Mouse (Mus musculus) ES-E14 (cell line): ENCODE measurements at regions not wholly inside any gene's neighbourhood (a gene's known extent, or its start where the extent isn't known, plus 50 kb on each side); places are given as distances from the start of the nearest gene placed in this dataset.

ENCODE experiments used
- DNase-seq: peaks from one replicate; pipeline ENCODE4 v3.0.0-alpha.2; 2013; ENCODE audit warnings: low read depth, low spot score
- H3K27ac ChIP-seq: 2 replicates; pipeline ENCODE4 v1.5.1; 2012; ENCODE audit warnings: low read depth, mild to moderate bottlenecking, low read length, moderate library complexity, mixed read lengths; ENCODE audit not compliant: poor library complexity, insufficient read depth, severe bottlenecking
- H3K36me3 ChIP-seq: 2 replicates; pipeline ENCODE4 v1.6.1; 2012; ENCODE audit warnings: mild to moderate bottlenecking, low read length, moderate library complexity, mixed read lengths; ENCODE audit not compliant: control insufficient read depth, poor library complexity, insufficient read depth, severe bottlenecking
- H3K4me1 ChIP-seq, 2 experiments: fragments of 150-350 bp in 1 of 2; sonication (generic) in 1 of 2; 2 replicates each; pipeline ENCODE4 v1.6.1; 2012; ENCODE audit warnings: low read length in 2 of 2, mild to moderate bottlenecking in 1 of 2, mixed read lengths in 1 of 2; ENCODE audit not compliant: control insufficient read depth in 2 of 2, insufficient read depth in 2 of 2, poor library complexity in 1 of 2
- H3K4me3 ChIP-seq, 2 experiments: fragments of 150-350 bp in 1 of 2; sonication (generic) in 1 of 2; 2 replicates each; pipeline ENCODE4 v1.5.1; 2012; ENCODE audit warnings: low read length in 2 of 2, low read depth in 1 of 2, mild to moderate bottlenecking in 1 of 2, mixed read lengths in 1 of 2; ENCODE audit not compliant: insufficient read depth in 1 of 2, poor library complexity in 1 of 2, severe bottlenecking in 1 of 2
- H3K9ac ChIP-seq: 2 replicates; pipeline ENCODE4 v1.6.1; 2012; ENCODE audit warnings: low read depth, mild to moderate bottlenecking, low read length, mixed read lengths; ENCODE audit not compliant: poor library complexity, insufficient read depth, severe bottlenecking
- H3K9me3 ChIP-seq: fragments of 150-350 bp; sonication (generic); 2 replicates; pipeline ENCODE4 v1.6.1; 2012; ENCODE audit warnings: low read depth, mild to moderate bottlenecking, low read length; ENCODE audit not compliant: control insufficient read depth, insufficient read depth
- CHD2 ChIP-seq: IDR thresholded peaks from 2 replicates; pipeline ENCODE4 v1.6.1; 2014; ENCODE audit warnings: mild to moderate bottlenecking, low read depth, low read length, inconsistent platforms
- HCFC1 ChIP-seq: IDR thresholded peaks from 2 replicates; pipeline ENCODE4 v1.6.1; 2012; ENCODE audit warnings: low read length, inconsistent platforms, borderline replicate concordance; ENCODE audit not compliant: insufficient read depth
- MAFK ChIP-seq: IDR thresholded peaks from 2 replicates; pipeline ENCODE4 v1.6.1; 2014; ENCODE audit warnings: mild to moderate bottlenecking, low read depth, low read length, inconsistent platforms; ENCODE audit not compliant: insufficient read depth
- ZC3H11A ChIP-seq: IDR thresholded peaks from 2 replicates; pipeline ENCODE4 v1.6.1; 2012; ENCODE audit warnings: low read depth, mild to moderate bottlenecking, inconsistent platforms, low read length, borderline replicate concordance
- ZNF384 ChIP-seq: IDR thresholded peaks from 2 replicates; pipeline ENCODE4 v1.6.1; 2012; ENCODE audit warnings: low read depth, low read length, inconsistent platforms
- in situ Hi-C, 2 experiments: fragments of 600-800 bp; cut with MboI; formaldehyde crosslinking; loops; one replicate each; pipeline ENCODE4 v1.15.1; 2025; ENCODE audit warnings: low sequenced_read_pairs in 2 of 2, inconsistent platforms in 1 of 2; ENCODE audit not compliant: unreplicated experiment in 2 of 2

DNA sequence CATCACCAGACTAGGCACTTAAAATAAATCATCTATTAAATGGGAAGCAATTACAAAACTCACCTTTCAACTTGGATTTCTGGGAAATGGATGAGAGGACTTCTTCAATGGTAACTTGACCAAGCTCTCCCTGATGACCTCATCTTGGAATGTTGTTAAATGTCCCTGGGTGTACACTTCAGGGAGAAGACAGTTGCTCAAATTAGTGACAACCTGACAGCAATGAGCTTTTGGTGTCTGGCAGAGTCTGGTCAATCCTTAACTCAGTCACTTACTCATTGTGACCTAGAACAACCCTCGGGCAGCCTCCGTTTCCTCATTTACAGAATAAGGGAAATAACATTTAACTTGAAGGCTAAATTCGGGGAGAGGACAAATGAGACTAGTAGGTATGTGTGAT, 244.5 kb downstream of the Pik3r1 start:
- DNase-seq, result no peak
- Histone ChIP-seq H3K36me3 (no peaks in the 10 kb centered on the region), H3K9me3 (no peaks in the 10 kb centered on the region), H3K4me1 (no peaks in the 10 kb centered on the region), H3K4me3 (no peak overlapping the region), H3K27ac (no peak overlapping the region), H3K9ac (no peak overlapping the region)
- TF ChIP-seq HCFC1 (no peak), ZNF384 (no peak), CHD2 (no peak), ZC3H11A (no peak), MAFK (no peak)
- in situ Hi-C loops, result no loop called here

- Histone ChIP-seq H3K9me3 (no peaks in the 10 kb centered on the region), H3K4me1 (no peaks in the 10 kb centered on the region), H3K27ac (no peak overlapping the region), H3K9ac (no peak overlapping the region), H3K36me3 (no peaks in the 10 kb centered on the region), H3K4me3 (no peak overlapping the region)
- in situ Hi-C loops, result no loop called here
- DNase-seq, result no peak
- TF ChIP-seq ZC3H11A, result no peak
Measured at GRCm38 (mm10) chr13:101522597-101522996, 245.4 kb downstream of the Pik3r1 start.

DNA sequence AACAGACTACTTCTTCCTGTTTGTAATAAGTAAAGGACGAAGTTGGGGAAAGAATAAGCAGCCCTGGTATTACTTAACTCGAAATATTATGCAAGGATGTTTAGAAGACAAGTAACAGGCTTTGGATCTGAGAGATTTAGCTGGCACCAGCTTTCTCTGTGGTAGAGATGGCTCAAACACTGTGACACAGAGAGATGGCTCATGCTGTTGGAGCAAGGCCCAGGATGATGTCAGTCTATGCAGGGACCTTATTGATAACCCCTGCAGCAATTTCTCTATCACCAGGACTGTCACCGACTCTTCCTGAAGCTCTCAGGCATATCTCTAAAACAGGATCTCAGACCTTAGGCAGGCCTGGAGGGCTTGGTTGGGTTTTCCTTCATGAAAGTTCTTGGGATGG, 254.7 kb downstream of the Pik3r1 start:
- Histone ChIP-seq H3K9ac (no peak overlapping the region), H3K4me3 (no peak overlapping the region), H3K36me3 (no peaks in the 10 kb centered on the region), H3K27ac (no peak overlapping the region), H3K9me3 (no peaks in the 10 kb centered on the region), H3K4me1 (no peaks in the 10 kb centered on the region)
- in situ Hi-C loops, result no loop called here
- no peak for DNase-seq
- TF ChIP-seq HCFC1 (no peak), MAFK (no peak), ZNF384 (no peak)

GRCm38 (mm10) chr13:101509946-101510345, 258.1 kb downstream of the Pik3r1 start:
- Histone ChIP-seq H3K4me1 (no peaks in the 10 kb centered on the region), H3K27ac (no peak overlapping the region), H3K9ac (no peak overlapping the region), H3K4me3 (no peak overlapping the region), H3K36me3 (no peaks in the 10 kb centered on the region), H3K9me3 (no peaks in the 10 kb centered on the region)
- in situ Hi-C loops, result no loop called here
- no peak for TF ChIP-seq HCFC1
- TF ChIP-seq MAFK, result no peak
- 0 out of 2 replicates have a peak, but pooled peaks have one; percentile 6 for TF ChIP-seq ZC3H11A
- TF ChIP-seq CHD2, result no peak
- peak; percentile 9 for DNase-seq

DNA sequence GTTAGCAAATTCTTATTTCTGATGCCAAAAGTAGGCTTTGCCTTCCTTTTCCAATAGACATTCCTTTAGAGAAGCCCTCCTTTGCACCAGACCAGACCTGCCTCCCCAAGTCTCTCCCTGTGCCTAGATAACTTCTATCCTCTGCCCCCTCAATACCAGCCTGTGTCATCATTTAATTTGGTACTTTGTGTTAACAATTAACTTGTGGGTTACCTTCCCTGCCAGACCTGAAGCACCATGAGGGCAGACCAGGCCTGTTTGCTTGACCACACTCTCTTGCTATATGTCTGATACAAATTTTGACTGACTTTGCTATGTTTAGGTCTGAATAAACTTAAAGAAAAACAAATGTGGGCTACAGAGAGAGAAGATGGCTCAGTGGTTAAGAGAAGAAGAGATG, 259.7 kb downstream of the Pik3r1 start:
- no peak for TF ChIP-seq ZC3H11A
- TF ChIP-seq MAFK, result no peak
- no peak for TF ChIP-seq ZNF384
- TF ChIP-seq CHD2, result no peak
- TF ChIP-seq HCFC1, result no peak
- Histone ChIP-seq H3K36me3 (no peaks in the 10 kb centered on the region), H3K9me3 (no peaks in the 10 kb centered on the region), H3K27ac (no peak overlapping the region), H3K4me3 (no peak overlapping the region), H3K9ac (no peak overlapping the region), H3K4me1 (no peaks in the 10 kb centered on the region)
- in situ Hi-C loops, result no loop called here
- DNase-seq, result no peak
